Comparison of ENCODE assay signal across 14 mouse cellular contexts in the genomic region with DNA sequence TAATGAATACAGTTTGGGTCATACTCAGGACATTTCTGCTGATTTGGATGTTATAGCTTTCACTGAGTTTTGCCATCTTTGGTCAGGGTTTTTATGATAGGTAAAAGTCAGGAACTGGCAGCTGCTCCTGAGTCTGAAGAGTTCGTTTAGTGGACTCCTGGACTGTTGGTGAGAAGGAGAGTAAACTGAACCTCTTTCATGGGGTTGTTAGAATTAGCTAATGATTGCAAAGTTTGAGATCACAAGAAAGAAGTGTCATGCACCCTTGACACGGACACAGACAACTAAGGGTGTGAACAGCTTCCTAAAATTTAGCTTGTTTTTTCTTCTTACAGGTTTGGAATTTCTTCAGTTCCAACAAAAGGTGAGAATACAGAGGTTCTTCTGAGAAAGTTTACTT.
"Had no signal": no experiment of that assay in that cellular context is flagged by ENCODE, and none has a peak within 500 bp of the region (broad histone marks: within the 10 kb centered on the region; RNA-seq: fewer than 3 reads in every experiment).

No protein-coding gene starts in this region.

- H3K4me1 ChIP-seq: intestine, embryonic 15.5 days; limb, embryonic 15.5 days; lung, embryonic 15.5 days had no signal

- H3K27me3 ChIP-seq: intestine, embryonic 15.5 days; limb, embryonic 12.5 days; limb, embryonic 15.5 days; lung, embryonic 15.5 days had no signal

- H3K4me3 ChIP-seq: intestine, embryonic 15.5 days; limb, embryonic 12.5 days; limb, embryonic 15.5 days; lung, embryonic 15.5 days had no signal

- H3K9ac ChIP-seq: intestine, embryonic 15.5 days; limb, embryonic 12.5 days; limb, embryonic 15.5 days; liver, embryonic 14.5 days; lung, embryonic 15.5 days had no signal

- H3K4me2 ChIP-seq: intestine, embryonic 15.5 days; limb, embryonic 12.5 days; limb, embryonic 15.5 days; lung, embryonic 15.5 days; midbrain, embryonic 11.5 days had no signal

- H3K9me3 ChIP-seq: intestine, embryonic 15.5 days; limb, embryonic 12.5 days; limb, embryonic 15.5 days; lung, embryonic 15.5 days had no signal

- H3K27ac ChIP-seq: intestine, embryonic 15.5 days; limb, embryonic 12.5 days; limb, embryonic 15.5 days; liver, embryonic 14.5 days; lung, embryonic 15.5 days had no signal

- DNase-seq: left cerebral cortex, postnatal 4 days; lung, adult 18-20 months; lung, postnatal 10 days; lung, postnatal 4 days; midbrain, embryonic 14.5 days; thymus, adult 18-20 months; thymus, postnatal 36 days had no signal

- ATAC-seq: hindbrain, embryonic 16.5 days; intestine, embryonic 15.5 days had no signal
